Mouse (Mus musculus) hindbrain, embryonic 15.5 days (tissue): ENCODE results near the gene Opcml. TPM values are rescaled to one million over a fixed set of nuclear protein-coding genes. Genes with fewer than 3 reads are reported as not detected.

Experiments
- ATAC-seq: fragments of 200-750 bp; cut with Nextera tagmentation; 2 replicates; pipeline ENCODE4 v1.8.0; 2017; ENCODE audit warnings: low read depth, moderate number of reproducible peaks, moderate TSS enrichment; ENCODE audit not compliant: low FRiP score
- H3K27ac ChIP-seq: fragments of 300-500 bp; sonication (generic); replicated peaks from 2 replicates; pipeline ENCODE4 v1.5.1; 2015; ENCODE audit warnings: mild to moderate bottlenecking, inconsistent platforms
- H3K27me3 ChIP-seq: fragments of 300-500 bp; sonication (generic); 2 replicates; pipeline ENCODE4 v1.6.1; 2015; ENCODE audit warnings: control low read depth, inconsistent platforms
- H3K36me3 ChIP-seq: fragments of 300-500 bp; sonication (generic); 2 replicates; pipeline ENCODE4 v1.6.1; 2015; ENCODE audit warnings: control low read depth, inconsistent platforms
- H3K4me1 ChIP-seq: fragments of 300-500 bp; sonication (generic); replicated peaks from 2 replicates; pipeline ENCODE4 v1.6.1; 2015; ENCODE audit warnings: control low read depth, inconsistent platforms
- H3K4me2 ChIP-seq: fragments of 300-500 bp; sonication (generic); 2 replicates; pipeline ENCODE4 v1.6.1; 2015; ENCODE audit warnings: moderate library complexity, mild to moderate bottlenecking, inconsistent platforms
- H3K4me3 ChIP-seq: fragments of 300-500 bp; sonication (generic); 2 replicates; pipeline ENCODE4 v1.5.1; 2015; ENCODE audit warnings: mild to moderate bottlenecking, inconsistent platforms
- H3K9ac ChIP-seq: fragments of 300-500 bp; sonication (generic); 2 replicates; pipeline ENCODE4 v1.6.1; 2015; ENCODE audit warnings: inconsistent platforms
- H3K9me3 ChIP-seq: fragments of 300-500 bp; sonication (generic); 2 replicates; pipeline ENCODE4 v1.6.1; 2016; ENCODE audit warnings: control low read depth, inconsistent platforms
- WGBS: fragments of 180-500 bp; shearing (Covaris S2); methylation state at CpG from one replicate; pipeline ENCODE4 v1.1.7; 2015; 5-methylcytosine and 5-hydroxymethylcytosine counted together
- polyA plus RNA-seq: library from polyadenylated mRNA; unstranded; fragments of >200 nt; fragmentation: Nextera tagmentation; extraction: Ambion mirVana; gene quantifications from 2 replicates; pipeline ENCODE4 v1.2.1, GENCODE M21; 2015

Opcml gene
- polyA plus RNA-seq, 1 experiment from 2014 or later: 41.8 TPM

GRCm38 (mm10) chr9:28822060-28822459 is 1031.5 kb downstream of the Opcml start:
- no peaks in the 10 kb centered on the region for H3K36me3 ChIP-seq
- no peak for ATAC-seq
- 83% methylated on average over 3 of the region's 3 CpGs for WGBS

GRCm38 (mm10) chr9:28822466-28822865 is 1031.9 kb downstream of the Opcml start:
- H3K4me3 ChIP-seq: no peak overlapping the region
- ATAC-seq: no peak
- no peaks in the 10 kb centered on the region for H3K36me3 ChIP-seq
- no peaks in the 10 kb centered on the region for H3K9me3 ChIP-seq
- H3K27me3 ChIP-seq: no peaks in the 10 kb centered on the region
- no peaks in the 10 kb centered on the region for H3K4me1 ChIP-seq
- 69% methylated on average over 5 of the region's 5 CpGs for WGBS
- no peak overlapping the region for H3K27ac ChIP-seq
- no peak overlapping the region for H3K4me2 ChIP-seq
- H3K9ac ChIP-seq: no peak overlapping the region

More at GRCm38 (mm10) chr9:28822060-28822459, 1031.5 kb downstream of the Opcml start:
- Histone ChIP-seq H3K9ac (no peak overlapping the region), H3K9me3 (no peaks in the 10 kb centered on the region), H3K27ac (no peak overlapping the region), H3K4me1 (no peaks in the 10 kb centered on the region), H3K27me3 (no peaks in the 10 kb centered on the region), H3K4me3 (no peak overlapping the region), H3K4me2 (no peak overlapping the region)

- Histone ChIP-seq H3K36me3 (no peaks in the 10 kb centered on the region), H3K4me2 (no peak overlapping the region), H3K4me3 (no peak overlapping the region), H3K27me3 (no peaks in the 10 kb centered on the region), H3K9me3 (no peaks in the 10 kb centered on the region), H3K27ac (no peak overlapping the region), H3K9ac (no peak overlapping the region), H3K4me1 (no peaks in the 10 kb centered on the region)
- ATAC-seq: no peak
- 94% methylated on average over 2 of the region's 2 CpGs for WGBS
These were observed 1035.2 kb downstream of the Opcml start for GRCm38 (mm10) chr9:28825821-28826220.

GRCm38 (mm10) chr9:28845961-28846570 is 1055.5 kb downstream of the Opcml start:
- H3K4me1 ChIP-seq: 0 out of 2 replicates have a peak, but pooled peaks cover 3% of the 10 kb centered on the region
- H3K36me3 ChIP-seq: no peaks in the 10 kb centered on the region
- H3K9ac ChIP-seq: no peak overlapping the region
- no peaks in the 10 kb centered on the region for H3K9me3 ChIP-seq
- ATAC-seq: no peak
- H3K4me3 ChIP-seq: no peak overlapping the region
- 39% methylated on average over 2 of the region's 2 CpGs for WGBS
- H3K27ac ChIP-seq: no peak overlapping the region
- H3K4me2 ChIP-seq: no peak overlapping the region
- H3K27me3 ChIP-seq: no peaks in the 10 kb centered on the region

GRCm38 (mm10) chr9:28855826-28856225 is 1065.3 kb downstream of the Opcml start:
- Histone ChIP-seq H3K4me3 (no peak overlapping the region), H3K9me3 (no peaks in the 10 kb centered on the region), H3K36me3 (no peaks in the 10 kb centered on the region), H3K4me2 (no peak overlapping the region), H3K27me3 (no peaks in the 10 kb centered on the region), H3K4me1 (no peaks in the 10 kb centered on the region), H3K9ac (no peak overlapping the region), H3K27ac (no peak overlapping the region)
- 50% methylated on average over 7 of the region's 7 CpGs for WGBS
- ATAC-seq: no peak

GRCm38 (mm10) chr9:28861983-28862382 is 1071.4 kb downstream of the Opcml start:
- Histone ChIP-seq H3K4me1 (0 out of 2 replicates have a peak, but pooled peaks cover under 1% of the 10 kb centered on the region), H3K4me2 (no peak overlapping the region), H3K9ac (no peak overlapping the region), H3K27ac (no peak overlapping the region), H3K36me3 (no peaks in the 10 kb centered on the region), H3K4me3 (no peak overlapping the region), H3K9me3 (no peaks in the 10 kb centered on the region), H3K27me3 (no peaks in the 10 kb centered on the region)
- WGBS: 81% methylated on average over 4 of the region's 4 CpGs
- no peak for ATAC-seq

GRCm38 (mm10) chr9:28867256-28867655 is 1076.7 kb downstream of the Opcml start:
- 67% methylated on average over 3 of the region's 3 CpGs for WGBS
- no peaks in the 10 kb centered on the region for H3K9me3 ChIP-seq
- no peak overlapping the region for H3K9ac ChIP-seq
- H3K4me2 ChIP-seq: no peak overlapping the region
- H3K4me3 ChIP-seq: no peak overlapping the region
- no peaks in the 10 kb centered on the region for H3K27me3 ChIP-seq
- ATAC-seq: no peak
- H3K4me1 ChIP-seq: peaks cover 5% of the 10 kb centered on the region; the same call in 1 of the 2 replicates
- no peak overlapping the region for H3K27ac ChIP-seq
- no peaks in the 10 kb centered on the region for H3K36me3 ChIP-seq

- H3K36me3 ChIP-seq: no peaks in the 10 kb centered on the region
- no peak overlapping the region for H3K27ac ChIP-seq
- 66% methylated on average over 1 of the region's 1 CpGs for WGBS
- H3K4me2 ChIP-seq: no peak overlapping the region
- no peak overlapping the region for H3K4me3 ChIP-seq
- H3K9me3 ChIP-seq: no peaks in the 10 kb centered on the region
- H3K4me1 ChIP-seq: peaks cover 5% of the 10 kb centered on the region; the same call in 1 of the 2 replicates
- no peak for ATAC-seq
- H3K9ac ChIP-seq: no peak overlapping the region
- no peaks in the 10 kb centered on the region for H3K27me3 ChIP-seq
These were observed 1079.9 kb downstream of the Opcml start for GRCm38 (mm10) chr9:28870478-28870877.

GRCm38 (mm10) chr9:28882566-28882965 is 1092.0 kb downstream of the Opcml start:
- no peak for ATAC-seq
- H3K27me3 ChIP-seq: no peaks in the 10 kb centered on the region
- H3K27ac ChIP-seq: no peak overlapping the region
- H3K4me1 ChIP-seq: no peaks in the 10 kb centered on the region
- H3K36me3 ChIP-seq: no peaks in the 10 kb centered on the region
- no peak overlapping the region for H3K4me3 ChIP-seq
- WGBS: 72% methylated on average over 1 of the region's 1 CpGs
- no peaks in the 10 kb centered on the region for H3K9me3 ChIP-seq
- H3K4me2 ChIP-seq: no peak overlapping the region
- no peak overlapping the region for H3K9ac ChIP-seq

- 91% methylated on average over 8 of the region's 8 CpGs for WGBS
- Histone ChIP-seq H3K27me3 (no peaks in the 10 kb centered on the region), H3K4me1 (peaks cover 5% of the 10 kb centered on the region), H3K9ac (no peak overlapping the region), H3K4me2 (no peak overlapping the region), H3K4me3 (no peak overlapping the region), H3K9me3 (no peaks in the 10 kb centered on the region), H3K27ac (no peak overlapping the region), H3K36me3 (no peaks in the 10 kb centered on the region)
- ATAC-seq: no peak
These were observed 1101.0 kb downstream of the Opcml start for GRCm38 (mm10) chr9:28891611-28892010.

- no peak overlapping the region for H3K27ac ChIP-seq
- H3K27me3 ChIP-seq: no peaks in the 10 kb centered on the region
- no peaks in the 10 kb centered on the region for H3K36me3 ChIP-seq
- no peaks in the 10 kb centered on the region for H3K9me3 ChIP-seq
- WGBS: 100% methylated on average over 1 of the region's 1 CpGs
- H3K9ac ChIP-seq: no peak overlapping the region
- H3K4me2 ChIP-seq: no peak overlapping the region
- no peak overlapping the region for H3K4me3 ChIP-seq
- no peaks in the 10 kb centered on the region for H3K4me1 ChIP-seq
- ATAC-seq: no peak
These were observed 1112.7 kb downstream of the Opcml start for GRCm38 (mm10) chr9:28903291-28903690.

GRCm38 (mm10) chr9:28909738-28910137 is 1119.2 kb downstream of the Opcml start:
- 83% methylated on average over 4 of the region's 4 CpGs for WGBS
- Histone ChIP-seq H3K9ac (no peak overlapping the region), H3K4me2 (no peak overlapping the region), H3K27ac (no peak overlapping the region), H3K36me3 (no peaks in the 10 kb centered on the region), H3K4me1 (peaks cover 8% of the 10 kb centered on the region; the same call in 1 of the 2 replicates), H3K4me3 (no peak overlapping the region), H3K27me3 (no peaks in the 10 kb centered on the region), H3K9me3 (no peaks in the 10 kb centered on the region)
- ATAC-seq: no peak
